Mouse (Mus musculus): ENCODE measurements at regions not wholly inside any gene's neighbourhood (a gene's known extent, or its start where the extent isn't known, plus 50 kb on each side); places are given as distances from the start of the nearest gene placed in this dataset.
"Not testable (repeated sequence)": the region's sequence is repeated elsewhere in the genome, so short reads cannot be mapped to it uniquely, and the experiment has no call there.

GRCm38 (mm10) chr8:18005660-18006059 is 972.4 kb downstream of the Defb40 start:
- DNase-seq (ENCODE audit: low read depth, low spot score): no peak

- no peak for DNase-seq (ENCODE audit: low read depth, low spot score)
These were observed 977.3 kb downstream of the Defb40 start for GRCm38 (mm10) chr8:18000750-18001149.

- DNase-seq (ENCODE audit: low read depth, low spot score): no peak
These were observed 993.3 kb downstream of the Defb40 start for GRCm38 (mm10) chr8:17984779-17985178.

GRCm38 (mm10) chr8:17948848-17949247 is 1029.2 kb downstream of the Defb40 start:
- DNase-seq (ENCODE audit: low read depth, low spot score): no peak

DNA sequence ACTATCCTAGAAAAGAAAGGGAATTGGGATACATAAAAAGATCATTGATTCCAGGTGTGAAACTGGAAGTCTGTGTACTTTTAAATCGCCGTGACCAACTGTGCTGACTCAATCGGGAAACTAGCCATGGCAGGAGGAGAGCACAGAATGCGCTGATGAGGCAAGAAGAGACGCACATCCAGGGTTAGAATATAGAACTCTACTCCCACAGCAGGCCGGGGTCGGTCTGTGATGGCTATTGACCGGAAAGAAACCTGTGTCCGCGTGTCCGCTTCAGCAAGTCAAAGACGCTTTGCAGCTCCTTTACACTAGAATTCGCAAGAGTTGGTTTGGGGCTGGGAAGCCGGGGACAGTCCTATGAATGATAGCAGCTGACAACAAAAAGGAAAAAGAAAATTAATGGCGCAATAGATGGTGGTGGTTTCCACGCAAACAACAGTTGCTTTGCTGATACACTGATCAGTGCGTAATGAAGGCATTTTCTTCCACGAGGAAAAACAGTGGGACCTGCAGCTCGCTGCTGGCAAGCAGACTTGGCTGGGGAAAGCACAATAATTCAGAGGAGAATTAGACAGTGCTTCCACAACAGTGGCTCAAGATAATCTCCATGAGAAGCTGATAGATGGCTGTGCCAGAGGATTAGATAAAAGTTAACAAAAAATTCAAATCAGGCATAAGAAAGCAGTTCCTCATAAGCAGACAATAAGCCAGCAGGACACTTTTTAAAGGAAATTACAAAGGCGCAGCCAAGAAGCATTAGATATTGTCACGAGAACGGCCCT is 1029.8 kb downstream of the Defb40 start:
- no peak for DNase-seq (ENCODE audit: low read depth, low spot score)

DNA sequence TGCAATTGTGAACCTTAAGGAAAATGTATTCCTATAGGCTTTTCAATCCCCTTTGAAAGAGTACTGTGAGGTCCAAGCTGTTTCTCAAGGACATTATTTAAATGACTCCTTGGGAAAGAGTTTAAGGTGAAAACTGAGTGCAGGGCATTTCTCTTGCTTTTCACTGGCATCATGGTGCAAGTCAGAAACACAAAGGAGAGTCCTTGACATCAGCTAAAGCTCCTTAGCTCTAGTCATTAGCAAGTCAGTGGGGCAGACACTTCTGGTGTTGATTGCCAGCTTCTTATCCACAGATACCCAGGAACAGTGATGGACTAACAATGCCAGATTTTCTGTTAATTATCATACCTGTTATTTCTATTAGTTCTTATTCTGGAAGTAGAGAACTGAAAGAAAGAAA is 1043.4 kb downstream of the Defb40 start:
- no peak for DNase-seq (ENCODE audit: low read depth, low spot score)

DNA sequence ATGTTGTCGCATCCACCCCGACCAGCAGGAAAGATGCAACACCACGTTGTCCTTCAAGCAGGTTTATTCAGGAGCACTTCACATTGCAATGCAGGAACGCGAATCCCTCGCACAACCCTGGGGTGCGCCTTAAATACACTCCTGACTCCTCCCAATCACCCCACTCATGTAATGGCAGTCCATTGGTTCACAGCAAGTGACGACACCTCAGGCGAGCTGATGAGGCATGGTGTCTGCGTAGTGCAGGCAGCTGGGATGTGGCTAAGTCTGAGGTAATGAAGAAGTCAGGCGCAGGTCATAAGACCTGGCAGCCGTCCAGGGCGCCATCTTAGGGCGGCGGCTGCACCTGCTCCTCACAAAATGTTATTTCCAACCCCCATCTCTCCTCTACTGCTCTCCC is 1068.7 kb downstream of the Defb40 start:
- DNase-seq (ENCODE audit: low read depth, low spot score): no peak

GRCm38 (mm10) chr8:17888598-17888997 is 1089.5 kb downstream of the Defb40 start:
- not testable (repeated sequence) for DNase-seq (ENCODE audit: low read depth, low spot score)

DNA sequence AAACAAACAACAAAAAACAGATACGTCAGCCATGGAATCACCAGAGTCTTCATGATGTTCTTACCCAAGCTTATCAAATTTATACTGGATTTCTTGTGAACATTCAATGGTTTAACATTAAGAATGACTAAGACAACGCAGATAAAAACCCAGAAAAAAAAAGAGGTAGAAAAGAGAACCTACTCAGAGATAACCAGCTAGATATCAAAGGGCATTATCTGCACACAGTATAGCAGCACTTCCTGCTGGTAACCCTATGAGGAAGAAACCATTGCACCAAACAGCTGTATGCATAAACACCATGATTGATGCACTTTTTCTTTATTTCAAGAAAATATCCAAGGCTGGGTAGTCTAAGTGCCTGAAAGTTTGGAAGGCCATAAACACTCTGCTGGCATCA is 1114.7 kb downstream of the Defb40 start:
- no peak for DNase-seq (ENCODE audit: low read depth, low spot score)

All from retina, adult 2 months (tissue).